Mouse (Mus musculus) C2C12 (cell line): ENCODE data around the gene Gm12169. TPM values are rescaled to one million over a fixed set of nuclear protein-coding genes. Genes with fewer than 3 reads are reported as not detected.

ENCODE experiments used
- H3K27me3 ChIP-seq: one replicate; pipeline ENCODE4 v1.6.1; 2011; ENCODE audit not compliant: control insufficient read depth, insufficient read depth, insufficient read length
- H3K36me3 ChIP-seq: one replicate; pipeline ENCODE4 v1.6.1; 2011; ENCODE audit not compliant: control insufficient read depth, insufficient read depth
- H3K4me3 ChIP-seq: one replicate; pipeline ENCODE4 v1.5.1; 2011; ENCODE audit warnings: mild to moderate bottlenecking, control low read depth; ENCODE audit not compliant: poor library complexity, insufficient read depth, severe bottlenecking
- H3K79me2 ChIP-seq: one replicate; pipeline ENCODE4 v1.6.1; 2011; ENCODE audit not compliant: control insufficient read depth, insufficient read depth
- H3K79me3 ChIP-seq: one replicate; pipeline ENCODE4 v1.6.1; 2011; ENCODE audit warnings: low read depth, control low read depth
- H3ac ChIP-seq: one replicate; pipeline ENCODE3; 2011; ENCODE audit warnings: low read depth; ENCODE audit not compliant: control insufficient read depth, insufficient read length
- CEBPB ChIP-seq: IDR thresholded peaks from one replicate; pipeline ENCODE4 v1.6.1; 2011; ENCODE audit warnings: low read depth, mild to moderate bottlenecking, control low read depth, moderate library complexity
- CTCF ChIP-seq: IDR thresholded peaks from one replicate; pipeline ENCODE4 v1.5.1; 2011; ENCODE audit not compliant: control insufficient read depth, insufficient read depth, insufficient read length
- FOSL1 ChIP-seq: IDR thresholded peaks from one replicate; pipeline ENCODE4 v1.8.0; 2011; ENCODE audit warnings: mild to moderate bottlenecking, low read length; ENCODE audit not compliant: poor library complexity, insufficient read depth, severe bottlenecking
- MAX ChIP-seq: IDR thresholded peaks from one replicate; pipeline ENCODE4 v1.6.1; 2011; ENCODE audit warnings: mild to moderate bottlenecking, control low read depth
- MYOD1 ChIP-seq: IDR thresholded peaks from one replicate; pipeline ENCODE4 v1.6.1; 2011; ENCODE audit warnings: low read depth; ENCODE audit not compliant: control insufficient read depth, insufficient read length
- MYOG ChIP-seq: IDR thresholded peaks from one replicate; pipeline ENCODE4 v1.6.1; 2011; ENCODE audit not compliant: control insufficient read depth, insufficient read length; ENCODE audit errors: extremely low read depth
- USF1 ChIP-seq: IDR thresholded peaks from one replicate; pipeline ENCODE4 v1.6.1; 2011; ENCODE audit warnings: low read depth, mild to moderate bottlenecking, control low read depth, moderate library complexity
- long read RNA-seq, 2 experiments: library from polyadenylated mRNA; unstranded; transcript quantifications; one replicate each; pipeline ENCODE4 v2.0.0; 2019 to 2020
- polyA plus RNA-seq: library from polyadenylated mRNA; unstranded; fragments of >200 nt; fragmentation: generic; extraction: Trizol; gene quantifications from one replicate; pipeline ENCODE4 v1.2.1, GENCODE M21; 2012; ENCODE audit warnings: missing spikeins

Gm12169 gene
- not detected for polyA plus RNA-seq
- long read RNA-seq, experiment 1, result 0 reads
- long read RNA-seq, experiment 2, result 0 reads

- Histone ChIP-seq H3K4me3 (no peak within 1 kb of the TSS), H3K27me3 (peaks cover 2% of the 10 kb centered on the region), H3K79me2 (no peaks in the 10 kb centered on the region), H3K36me3 (no peaks in the 10 kb centered on the region), H3ac (no peak within 1 kb of the TSS), H3K79me3 (no peaks in the 10 kb centered on the region)
- TF ChIP-seq MAX, result no peak
- no peak for TF ChIP-seq MYOD1
- no peak for TF ChIP-seq CTCF
- TF ChIP-seq CEBPB, result no peak
These were observed at the start of gene Gm12169 for GRCm38 (mm10) chr11:46523912-46524311. Gm12169 (plus strand) TSS chr11:46524212.

DNA sequence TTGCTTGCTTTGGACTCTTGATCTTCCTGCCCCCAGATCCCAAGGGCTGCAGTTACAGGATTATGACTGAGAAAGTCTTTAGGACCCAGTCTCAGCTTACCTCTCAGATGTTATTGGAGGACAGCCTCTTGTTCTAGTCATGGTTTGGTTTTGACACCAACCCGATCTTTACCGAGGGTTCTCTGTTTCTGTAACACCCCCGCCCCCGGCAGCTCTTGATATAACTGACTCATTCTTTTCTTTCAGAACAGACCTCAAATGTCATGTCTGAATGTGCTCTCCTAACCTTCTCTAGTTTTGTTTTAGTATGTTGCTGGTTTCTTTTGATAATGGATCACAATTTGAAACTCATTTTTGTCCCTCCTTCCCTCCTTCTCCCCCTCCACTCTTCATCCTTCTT lies 49.8 kb upstream of the Gm12169 start:
- H3K79me3 ChIP-seq, result no peaks in the 10 kb centered on the region
- peaks cover 3% of the 10 kb centered on the region for H3K36me3 ChIP-seq
- H3K79me2 ChIP-seq, result no peaks in the 10 kb centered on the region
- TF ChIP-seq USF1 (no peak), FOSL1 (no peak), CTCF (no peak), MYOG (no peak), MYOD1 (no peak), CEBPB (no peak), MAX (no peak)
- no peak overlapping the region for H3K4me3 ChIP-seq
- H3ac ChIP-seq, result no peak overlapping the region
- H3K27me3 ChIP-seq, result no peaks in the 10 kb centered on the region

DNA sequence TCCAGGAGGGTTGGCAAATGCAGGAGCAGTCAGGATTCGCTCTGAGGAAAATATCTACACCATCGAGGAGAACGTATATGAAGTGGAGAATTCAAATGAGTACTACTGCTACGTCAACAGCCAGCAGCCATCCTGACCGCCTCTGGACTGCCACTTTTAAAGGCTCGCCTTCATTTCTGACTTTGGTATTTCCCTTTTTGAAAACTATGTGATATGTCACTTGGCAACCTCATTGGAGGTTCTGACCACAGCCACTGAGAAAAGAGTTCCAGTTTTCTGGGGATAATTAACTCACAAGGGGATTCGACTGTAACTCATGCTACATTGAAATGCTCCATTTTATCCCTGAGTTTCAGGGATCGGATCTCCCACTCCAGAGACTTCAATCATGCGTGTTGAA lies 44.7 kb upstream of the Gm12169 start:
- Histone ChIP-seq H3ac (no peak overlapping the region), H3K27me3 (no peaks in the 10 kb centered on the region), H3K36me3 (peaks cover 3% of the 10 kb centered on the region), H3K79me3 (no peaks in the 10 kb centered on the region), H3K4me3 (no peak overlapping the region), H3K79me2 (no peaks in the 10 kb centered on the region)
- no peak for TF ChIP-seq MAX
- TF ChIP-seq CEBPB, result no peak
- TF ChIP-seq CTCF, result no peak
- no peak for TF ChIP-seq FOSL1

GRCm38 (mm10) chr11:46480517-46480916 lies 43.5 kb upstream of the Gm12169 start:
- H3K79me3 ChIP-seq, result no peaks in the 10 kb centered on the region
- H3K27me3 ChIP-seq, result no peaks in the 10 kb centered on the region
- no peaks in the 10 kb centered on the region for H3K79me2 ChIP-seq
- TF ChIP-seq CEBPB (no peak), USF1 (no peak), MYOG (no peak), MAX (no peak), MYOD1 (no peak), CTCF (no peak), FOSL1 (no peak)
- H3ac ChIP-seq, result no peak overlapping the region
- no peak overlapping the region for H3K4me3 ChIP-seq
- peaks cover 3% of the 10 kb centered on the region for H3K36me3 ChIP-seq

GRCm38 (mm10) chr11:46488231-46488630 lies 35.8 kb upstream of the Gm12169 start:
- Histone ChIP-seq H3K36me3 (no peaks in the 10 kb centered on the region), H3K79me3 (no peaks in the 10 kb centered on the region), H3K27me3 (no peaks in the 10 kb centered on the region), H3ac (no peak overlapping the region), H3K4me3 (no peak overlapping the region), H3K79me2 (no peaks in the 10 kb centered on the region)
- TF ChIP-seq CTCF (no peak), CEBPB (no peak), USF1 (no peak), MYOG (no peak)

GRCm38 (mm10) chr11:46488650-46489049 lies 35.4 kb upstream of the Gm12169 start:
- H3K79me2 ChIP-seq, result no peaks in the 10 kb centered on the region
- H3ac ChIP-seq, result no peak overlapping the region
- no peaks in the 10 kb centered on the region for H3K79me3 ChIP-seq
- no peak overlapping the region for H3K4me3 ChIP-seq
- TF ChIP-seq MYOG (no peak), MAX (no peak), CTCF (no peak)
- H3K27me3 ChIP-seq, result no peaks in the 10 kb centered on the region
- H3K36me3 ChIP-seq, result no peaks in the 10 kb centered on the region

GRCm38 (mm10) chr11:46507146-46507545 lies 16.9 kb upstream of the Gm12169 start:
- Histone ChIP-seq H3ac (no peak overlapping the region), H3K4me3 (no peak overlapping the region), H3K36me3 (no peaks in the 10 kb centered on the region), H3K27me3 (peaks cover 5% of the 10 kb centered on the region), H3K79me3 (no peaks in the 10 kb centered on the region), H3K79me2 (no peaks in the 10 kb centered on the region)
- TF ChIP-seq USF1 (no peak), FOSL1 (no peak), MYOD1 (no peak), CEBPB (no peak), MYOG (no peak), CTCF (no peak), MAX (no peak)
